Mouse (Mus musculus) neural tube, embryonic 12.5 days (tissue): ENCODE results near the gene Mfap1b. TPM values are rescaled to one million over a fixed set of nuclear protein-coding genes. Genes with fewer than 3 reads are reported as not detected.
A peak's percentile ranks its signal among the peaks of the same experiment; 100 is the strongest.

Experiments used
- ATAC-seq: fragments of 200-750 bp; cut with Nextera tagmentation; 2 replicates; pipeline ENCODE4 v1.8.0; 2017; ENCODE audit warnings: low read depth, mild to moderate bottlenecking, moderate TSS enrichment, moderate library complexity; ENCODE audit not compliant: low FRiP score
- H3K27ac ChIP-seq: fragments of 300-500 bp; sonication (generic); 2 replicates; pipeline ENCODE4 v1.5.1; 2016
- H3K27me3 ChIP-seq: fragments of 300-500 bp; sonication (generic); replicated peaks from 2 replicates; pipeline ENCODE4 v1.6.1; 2016; ENCODE audit warnings: mild to moderate bottlenecking
- H3K36me3 ChIP-seq: fragments of 300-500 bp; sonication (generic); 2 replicates; pipeline ENCODE4 v1.6.1; 2016; ENCODE audit warnings: mild to moderate bottlenecking
- H3K4me1 ChIP-seq: fragments of 300-500 bp; sonication (generic); 2 replicates; pipeline ENCODE4 v1.6.1; 2016
- H3K4me2 ChIP-seq: fragments of 300-500 bp; sonication (generic); replicated peaks from 2 replicates; pipeline ENCODE4 v1.6.1; 2016; ENCODE audit warnings: mild to moderate bottlenecking
- H3K4me3 ChIP-seq: fragments of 300-500 bp; sonication (generic); 2 replicates; pipeline ENCODE4 v1.5.1; 2016
- H3K9ac ChIP-seq: fragments of 300-500 bp; sonication (generic); 2 replicates; pipeline ENCODE4 v1.6.1; 2016; ENCODE audit warnings: mild to moderate bottlenecking
- H3K9me3 ChIP-seq: fragments of 300-500 bp; sonication (generic); 2 replicates; pipeline ENCODE4 v1.6.1; 2016; ENCODE audit warnings: mild to moderate bottlenecking
- WGBS: fragments of 180-500 bp; shearing (Covaris S2); methylation state at CpG from one replicate; pipeline ENCODE4 v1.1.7; 2016; 5-methylcytosine and 5-hydroxymethylcytosine counted together
- polyA plus RNA-seq: library from polyadenylated mRNA; unstranded; fragments of >200 nt; fragmentation: Nextera tagmentation; extraction: Ambion mirVana; gene quantifications from 2 replicates; pipeline ENCODE4 v1.2.1, GENCODE M21; 2016

Gene Mfap1b
- polyA plus RNA-seq, 1 experiment from 2014 or later: 77.8 TPM

DNA sequence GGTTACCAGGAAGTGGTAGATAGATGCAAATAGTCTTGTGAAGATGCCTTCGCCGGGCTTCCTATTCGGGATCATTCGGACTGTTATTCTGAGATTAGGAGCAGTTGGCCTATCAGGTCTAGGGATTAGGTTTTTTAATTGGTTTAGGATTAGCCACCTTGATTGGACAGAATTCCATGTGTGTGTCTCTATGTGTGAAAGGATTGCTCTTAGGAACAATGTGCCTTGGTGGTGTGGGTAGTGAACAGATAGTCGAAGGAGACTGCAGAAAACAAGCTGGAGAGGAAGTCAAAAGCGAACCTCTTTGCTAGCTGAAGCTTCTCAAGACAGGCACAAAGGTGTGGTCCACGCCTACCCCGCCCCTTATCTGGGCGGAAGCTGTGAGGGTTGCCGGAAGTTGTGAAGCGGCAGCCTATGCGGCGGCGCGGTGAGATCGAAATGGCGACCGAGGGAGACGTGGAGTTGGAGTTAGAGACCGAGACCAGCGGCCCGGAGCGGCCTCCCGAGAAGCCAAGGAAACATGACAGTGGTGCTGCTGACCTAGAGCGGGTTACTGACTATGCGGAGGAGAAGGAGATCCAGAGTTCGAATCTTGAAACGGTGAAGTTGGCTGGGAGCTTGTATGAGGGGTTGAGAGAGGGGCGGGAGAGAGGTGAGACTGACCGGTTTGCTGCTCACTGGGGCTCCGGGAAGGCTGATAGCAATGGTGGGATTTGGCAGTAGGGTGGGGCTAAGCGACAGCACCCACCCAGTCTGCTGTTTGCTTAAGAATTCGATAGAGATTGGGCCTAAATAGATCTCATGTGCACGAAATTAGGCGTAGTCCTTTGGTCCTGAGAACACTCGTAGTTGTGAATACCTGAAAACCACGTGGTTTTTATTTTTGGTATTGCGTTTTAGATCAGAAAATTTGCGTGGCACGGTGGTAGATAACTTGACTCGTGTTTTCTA is 16.9 kb downstream of the Mfap1b start, which contains the start of gene Serinc4:
Gene Serinc4 (minus strand): TSS at position 90 of the 951 bp plus-strand sequence.
- Histone ChIP-seq H3K27me3 (no peaks in the 10 kb centered on the region), H3K9ac (peak within 1 kb of the TSS; percentile 73), H3K9me3 (no peaks in the 10 kb centered on the region), H3K4me1 (peaks cover 10% of the 10 kb centered on the region), H3K4me3 (peak within 1 kb of the TSS; percentile 77), H3K36me3 (peaks cover 15% of the 10 kb centered on the region), H3K27ac (0 out of 2 replicates have a peak within 1 kb of the TSS, but pooled peaks have one; percentile 37), H3K4me2 (peak within 1 kb of the TSS; percentile 69)
- 5% methylated on average over 41 of the region's 41 CpGs for WGBS
- ATAC-seq: peak; percentile 90

DNA sequence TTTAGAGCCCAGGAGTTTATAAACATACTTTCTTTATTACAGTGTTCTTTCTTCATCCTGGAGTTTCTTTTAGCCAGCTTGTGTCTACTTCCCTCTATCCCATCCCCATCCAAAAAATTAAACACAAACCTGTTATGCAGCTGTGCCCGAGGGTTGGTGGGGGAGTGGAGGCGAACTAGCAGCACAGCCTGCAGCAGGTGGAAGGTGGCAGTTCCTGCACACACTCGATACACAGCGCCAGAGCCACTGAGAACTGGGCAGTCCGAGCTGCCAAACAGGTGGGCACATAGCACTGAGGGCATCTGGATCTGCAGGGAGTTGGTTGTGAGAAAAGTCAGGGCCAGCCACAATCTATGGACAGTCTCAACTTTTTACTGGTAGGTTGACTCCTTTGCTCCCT is 18.3 kb downstream of the Mfap1b start:
- ATAC-seq: no peak
- no peak overlapping the region for H3K9ac ChIP-seq
- no peaks in the 10 kb centered on the region for H3K9me3 ChIP-seq
- H3K4me1 ChIP-seq: peaks cover 19% of the 10 kb centered on the region
- no peaks in the 10 kb centered on the region for H3K27me3 ChIP-seq
- no peak overlapping the region for H3K27ac ChIP-seq
- no peak overlapping the region for H3K4me3 ChIP-seq
- H3K36me3 ChIP-seq: peaks cover 22% of the 10 kb centered on the region
- WGBS: 84% methylated on average over 5 of the region's 5 CpGs
- no peak overlapping the region for H3K4me2 ChIP-seq

DNA sequence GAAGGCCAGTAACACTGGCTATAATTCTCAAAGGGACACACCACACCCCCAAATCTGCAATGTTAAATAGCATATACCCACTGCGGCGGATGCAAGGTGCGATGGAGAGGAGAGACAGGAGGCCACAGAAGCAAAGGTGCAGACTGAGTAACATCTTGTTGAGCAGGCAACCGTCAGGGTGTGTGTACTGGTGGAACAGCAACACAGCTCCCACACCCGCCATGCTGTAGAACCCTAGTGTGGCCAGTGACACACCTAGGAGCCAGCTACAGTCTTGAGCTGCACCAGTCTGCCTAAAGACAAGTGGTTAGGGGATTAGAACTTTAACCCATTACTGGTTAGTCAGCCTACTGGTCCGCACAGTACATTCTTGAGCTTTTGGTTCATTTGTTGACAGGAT is 19.9 kb downstream of the Mfap1b start:
- Histone ChIP-seq H3K9me3 (no peaks in the 10 kb centered on the region), H3K4me3 (no peak overlapping the region), H3K4me1 (peaks cover 25% of the 10 kb centered on the region), H3K27me3 (no peaks in the 10 kb centered on the region), H3K4me2 (no peak overlapping the region), H3K27ac (no peak overlapping the region), H3K36me3 (peaks cover 14% of the 10 kb centered on the region), H3K9ac (no peak overlapping the region)
- WGBS: 93% methylated on average over 6 of the region's 6 CpGs
- no peak for ATAC-seq

DNA sequence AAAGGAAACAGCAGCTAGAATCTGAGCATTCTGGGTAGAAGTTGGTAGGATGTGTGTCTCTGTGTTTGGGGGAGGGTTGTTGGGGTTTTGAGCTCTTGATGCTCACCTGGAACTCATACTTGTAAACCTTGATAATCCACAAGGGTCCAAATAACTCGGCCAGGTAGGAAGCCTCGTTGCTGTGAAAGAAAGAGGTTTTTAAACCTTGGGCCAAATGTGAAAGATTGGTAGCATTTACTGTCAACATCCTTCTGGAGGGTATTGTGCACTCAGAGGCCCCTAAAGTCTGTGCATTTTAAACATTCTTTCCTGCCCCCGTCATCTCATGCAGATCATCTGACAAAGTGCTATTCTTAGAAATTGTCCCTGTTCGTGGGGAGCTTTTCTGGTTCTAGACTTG is 20.9 kb downstream of the Mfap1b start, which contains the start of gene Hypk:
Gene Hypk (plus strand): TSS at position 301 of the 400 bp plus-strand sequence.
- Histone ChIP-seq H3K9me3 (no peaks in the 10 kb centered on the region), H3K36me3 (peaks cover 12% of the 10 kb centered on the region), H3K4me2 (no peak within 1 kb of the TSS), H3K27me3 (no peaks in the 10 kb centered on the region), H3K9ac (no peak within 1 kb of the TSS), H3K27ac (no peak within 1 kb of the TSS), H3K4me3 (no peak within 1 kb of the TSS), H3K4me1 (peaks cover 27% of the 10 kb centered on the region)
- WGBS: 83% methylated on average over 4 of the region's 4 CpGs
- ATAC-seq: no peak

DNA sequence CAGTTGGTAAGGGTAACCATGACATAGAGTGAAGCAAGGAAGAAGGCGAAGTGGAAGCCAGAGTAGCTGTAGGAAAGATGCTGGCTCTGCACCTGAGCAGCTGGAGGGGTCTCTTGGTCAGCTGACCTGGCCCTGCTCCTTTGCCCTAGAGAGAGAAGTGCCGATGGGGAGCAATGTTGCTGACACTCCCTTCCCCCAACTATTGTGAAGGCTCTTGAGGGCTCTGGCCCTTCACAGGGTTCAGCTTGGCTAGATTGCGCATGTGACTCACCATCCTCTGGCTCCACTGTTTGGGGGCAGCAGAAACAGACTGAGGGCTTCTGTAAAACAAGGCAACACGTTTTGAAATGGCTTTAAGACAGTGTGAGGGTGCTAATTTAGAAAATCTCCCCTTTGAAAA is 21.5 kb downstream of the Mfap1b start:
- H3K4me3 ChIP-seq: no peak overlapping the region
- H3K9ac ChIP-seq: no peak overlapping the region
- H3K36me3 ChIP-seq: peaks cover 12% of the 10 kb centered on the region
- 82% methylated on average over 4 of the region's 4 CpGs for WGBS
- H3K4me2 ChIP-seq: no peak overlapping the region
- peaks cover 22% of the 10 kb centered on the region for H3K4me1 ChIP-seq
- H3K27me3 ChIP-seq: no peaks in the 10 kb centered on the region
- H3K9me3 ChIP-seq: no peaks in the 10 kb centered on the region
- ATAC-seq: no peak
- no peak overlapping the region for H3K27ac ChIP-seq

DNA sequence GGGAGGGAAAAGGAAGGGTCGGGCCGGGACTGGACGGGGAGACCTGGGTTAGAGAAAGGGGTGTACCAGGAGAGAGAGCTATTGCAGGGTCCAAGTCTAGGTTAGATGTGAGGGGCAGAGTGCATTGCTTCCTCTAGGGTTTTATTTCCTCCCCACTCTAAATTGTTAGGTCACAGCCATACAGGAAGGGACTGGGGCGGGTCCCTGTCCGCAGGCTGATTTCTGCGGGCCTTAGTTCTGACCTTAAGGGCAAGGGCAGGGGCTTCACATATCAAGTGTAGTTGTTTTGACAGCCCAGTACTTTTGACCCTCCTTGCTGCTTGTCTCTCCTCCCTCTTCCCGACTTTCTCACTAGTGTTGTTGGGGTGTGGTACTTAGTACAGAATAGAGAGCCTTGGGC is 23.8 kb downstream of the Mfap1b start:
- H3K36me3 ChIP-seq: peaks cover 12% of the 10 kb centered on the region
- peaks cover 19% of the 10 kb centered on the region for H3K4me1 ChIP-seq
- peak; percentile 2; the same call in 1 of the 2 replicates for ATAC-seq
- peak overlapping the region; percentile 84 for H3K4me2 ChIP-seq
- H3K4me3 ChIP-seq: peak overlapping the region; percentile 93
- no peaks in the 10 kb centered on the region for H3K27me3 ChIP-seq
- 3% methylated on average over 7 of the region's 7 CpGs for WGBS
- H3K27ac ChIP-seq: no peak overlapping the region
- peak overlapping the region; percentile 96 for H3K9ac ChIP-seq
- no peaks in the 10 kb centered on the region for H3K9me3 ChIP-seq

DNA sequence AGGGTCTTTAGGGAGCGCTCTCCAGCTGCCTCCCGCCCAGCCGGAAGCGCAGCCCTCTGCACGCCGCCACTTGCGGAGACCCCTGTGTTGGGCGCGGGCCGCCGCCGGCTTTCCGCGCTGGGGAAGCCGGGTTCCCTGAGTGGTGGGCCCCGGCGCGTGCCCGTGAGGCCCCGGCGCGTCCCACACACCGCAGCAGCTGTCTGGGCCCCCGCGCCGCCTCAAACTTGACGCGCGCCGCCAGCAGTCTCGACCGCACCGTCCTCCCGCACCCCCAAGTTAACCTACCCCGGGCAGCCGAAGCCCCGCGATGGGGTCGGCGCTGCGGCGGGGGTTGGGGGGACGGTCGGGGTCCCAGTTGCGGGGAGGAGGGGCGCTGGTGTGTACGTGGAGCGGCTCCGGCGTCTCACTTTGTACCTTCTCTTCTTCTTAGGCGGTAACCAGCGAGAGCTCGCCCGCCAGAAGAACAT is 24.3 kb downstream of the Mfap1b start:
- ATAC-seq: peak; percentile 76
- H3K27me3 ChIP-seq: no peaks in the 10 kb centered on the region
- peak overlapping the region; percentile 93 for H3K4me3 ChIP-seq
- H3K9ac ChIP-seq: peak overlapping the region; percentile 96
- peaks cover 12% of the 10 kb centered on the region for H3K36me3 ChIP-seq
- under 1% methylated on average over 52 of the region's 54 CpGs for WGBS
- peak overlapping the region; percentile 89 for H3K27ac ChIP-seq
- peak overlapping the region; percentile 84 for H3K4me2 ChIP-seq
- H3K4me1 ChIP-seq: peaks cover 19% of the 10 kb centered on the region
- H3K9me3 ChIP-seq: no peaks in the 10 kb centered on the region

DNA sequence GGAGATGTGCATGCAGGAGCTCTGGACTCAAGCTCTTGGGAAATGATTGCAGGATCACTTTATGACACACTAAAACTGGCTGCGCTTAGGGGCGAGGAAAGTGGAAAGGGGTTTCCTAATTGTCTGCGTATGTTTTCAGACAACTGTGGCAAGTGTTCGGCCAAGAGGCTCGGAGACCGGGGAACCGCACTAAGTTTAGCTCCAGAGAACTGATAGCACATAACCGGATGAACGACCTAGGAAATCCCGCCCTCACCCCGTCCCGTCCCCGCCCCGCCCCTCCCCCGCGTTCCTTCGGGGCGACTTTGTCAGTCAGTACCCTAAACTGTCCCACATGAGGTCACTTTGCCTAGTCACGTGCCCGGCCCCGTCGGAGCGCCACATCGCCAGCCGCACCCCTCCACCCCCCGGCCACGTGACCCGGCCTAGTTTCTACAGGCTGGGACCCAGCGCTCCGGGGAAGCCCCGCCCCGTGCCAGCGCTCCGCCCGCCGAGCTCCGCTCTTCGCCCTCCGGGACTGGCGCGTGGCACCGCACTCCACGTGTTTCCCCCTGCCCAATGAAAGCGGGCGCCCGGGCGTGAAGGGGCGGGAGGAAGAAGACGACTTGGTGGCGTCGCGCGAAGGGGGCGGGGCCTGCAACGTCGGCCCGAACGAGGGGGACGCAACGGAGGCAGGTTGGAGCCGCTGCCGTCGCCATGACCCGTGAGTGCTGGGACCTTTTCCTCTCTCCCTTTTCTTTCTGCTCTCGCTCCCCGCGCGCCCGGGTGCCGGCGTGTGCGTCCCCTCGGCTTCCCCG is 24.9 kb downstream of the Mfap1b start, which contains the start of gene Serf2:
Gene Serf2 (plus strand): TSS at position 457 of the 797 bp plus-strand sequence.
- Histone ChIP-seq H3K36me3 (peaks cover 12% of the 10 kb centered on the region), H3K9ac (peak within 1 kb of the TSS; percentile 96), H3K4me3 (peak within 1 kb of the TSS; percentile 93), H3K4me1 (peaks cover 19% of the 10 kb centered on the region), H3K27ac (peak within 1 kb of the TSS; percentile 89), H3K9me3 (no peaks in the 10 kb centered on the region), H3K27me3 (no peaks in the 10 kb centered on the region), H3K4me2 (peak within 1 kb of the TSS; percentile 84)
- ATAC-seq: peak; percentile 97
- WGBS: under 1% methylated on average over 73 of the region's 74 CpGs

DNA sequence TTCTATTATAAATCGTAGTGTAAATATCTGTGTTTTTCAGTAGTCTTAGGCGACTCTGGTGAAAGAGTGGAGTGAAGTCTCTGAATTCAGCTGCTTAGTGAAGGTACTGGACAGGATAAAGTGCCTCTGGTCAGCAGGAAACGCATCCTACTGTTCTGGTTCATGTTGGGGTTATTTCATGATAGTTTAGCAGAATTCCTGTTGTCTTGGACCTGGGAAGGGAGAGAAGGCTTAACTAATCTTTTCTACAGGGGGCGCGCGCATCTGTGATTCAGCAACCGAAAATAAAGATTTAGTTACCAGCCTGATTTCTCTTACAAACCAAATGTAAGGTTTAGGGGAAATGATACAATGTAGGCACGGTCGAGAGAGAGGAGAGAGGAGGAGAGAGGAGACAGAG is 25.7 kb downstream of the Mfap1b start:
- Histone ChIP-seq H3K9ac (peak overlapping the region; percentile 29; the same call in 1 of the 2 replicates), H3K9me3 (no peaks in the 10 kb centered on the region), H3K27me3 (peaks cover 3% of the 10 kb centered on the region; the same call in 1 of the 2 replicates), H3K27ac (0 out of 2 replicates have a peak overlapping the region, but pooled peaks have one; percentile 8), H3K4me1 (peaks cover 19% of the 10 kb centered on the region), H3K36me3 (peaks cover 12% of the 10 kb centered on the region), H3K4me3 (peak overlapping the region; percentile 93), H3K4me2 (peak overlapping the region; percentile 84)
- no peak for ATAC-seq
- WGBS: 19% methylated on average over 9 of the region's 9 CpGs

DNA sequence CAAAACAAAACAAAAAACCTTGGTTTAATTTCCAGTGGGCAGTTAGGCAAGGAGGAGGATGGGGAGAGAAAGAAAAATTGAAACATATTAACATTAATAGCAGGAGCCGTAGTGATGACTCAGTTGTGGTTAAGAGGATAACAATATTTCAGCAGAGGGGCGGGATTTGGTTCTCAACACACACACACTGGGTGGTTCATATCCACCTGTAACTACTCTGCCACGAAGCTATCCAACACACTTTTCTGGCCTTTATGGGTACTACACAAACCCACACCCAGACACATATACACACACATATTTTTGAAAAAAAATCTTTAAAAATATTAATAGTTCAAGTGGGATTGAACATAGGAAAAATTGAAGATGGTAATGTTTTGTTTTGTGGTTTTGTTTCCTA is 26.9 kb downstream of the Mfap1b start:
- no peak overlapping the region for H3K4me2 ChIP-seq
- 97% methylated on average over 3 of the region's 3 CpGs for WGBS
- H3K4me1 ChIP-seq: peaks cover 29% of the 10 kb centered on the region
- H3K27ac ChIP-seq: no peak overlapping the region
- ATAC-seq: no peak
- no peaks in the 10 kb centered on the region for H3K9me3 ChIP-seq
- H3K36me3 ChIP-seq: peaks cover 7% of the 10 kb centered on the region; the same call in 1 of the 2 replicates
- peaks cover 9% of the 10 kb centered on the region for H3K27me3 ChIP-seq
- H3K9ac ChIP-seq: no peak overlapping the region
- H3K4me3 ChIP-seq: no peak overlapping the region

DNA sequence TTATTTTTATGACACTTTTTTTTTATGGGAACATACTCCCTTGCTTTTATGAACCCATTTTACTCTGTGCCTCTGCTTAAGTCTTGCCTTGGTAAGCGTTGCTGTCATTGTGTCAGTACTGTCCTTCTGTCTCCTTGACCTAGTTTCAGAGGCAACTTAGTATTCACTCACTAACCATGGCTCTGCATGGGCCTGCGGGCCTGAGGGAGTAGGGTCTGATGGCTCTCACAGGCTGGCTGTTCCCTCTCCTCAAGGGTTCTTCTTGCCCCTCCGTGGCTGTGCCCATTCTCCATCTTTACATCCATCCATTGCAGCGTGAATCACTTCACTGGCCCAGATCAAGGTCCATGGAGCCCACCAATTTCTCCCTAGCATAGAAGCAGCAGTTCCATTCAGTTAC is 27.4 kb downstream of the Mfap1b start:
- Histone ChIP-seq H3K27me3 (peaks cover 14% of the 10 kb centered on the region), H3K9ac (no peak overlapping the region), H3K4me1 (peaks cover 33% of the 10 kb centered on the region), H3K9me3 (no peaks in the 10 kb centered on the region), H3K36me3 (peaks cover 6% of the 10 kb centered on the region; the same call in 1 of the 2 replicates), H3K4me2 (no peak overlapping the region), H3K4me3 (no peak overlapping the region), H3K27ac (no peak overlapping the region)
- no peak for ATAC-seq
- 84% methylated on average over 4 of the region's 4 CpGs for WGBS
